Mouse (Mus musculus): ENCODE data around the gene Ttc25.

- TF ChIP-seq CTCF (IDR thresholded peaks at IDR 0.05; ENCODE audit: low read depth) (no peak), EP300 (optimal IDR thresholded peaks at IDR 0.05) (no peak)
These were observed 44.1 kb upstream of the Ttc25 start for GRCm38 (mm10) chr11:100501321-100501720.

Data from stomach, postnatal 0 days (tissue).